Mouse (Mus musculus): ENCODE measurements around the gene Abca7. TPM values are rescaled to one million over a fixed set of nuclear protein-coding genes. Genes with fewer than 3 reads are reported as not detected.
A peak's percentile ranks its signal among the peaks of the same experiment; 100 is the strongest.

Abca7 gene
- polyA plus RNA-seq, 1 experiment, result 13.0 TPM

DNA sequence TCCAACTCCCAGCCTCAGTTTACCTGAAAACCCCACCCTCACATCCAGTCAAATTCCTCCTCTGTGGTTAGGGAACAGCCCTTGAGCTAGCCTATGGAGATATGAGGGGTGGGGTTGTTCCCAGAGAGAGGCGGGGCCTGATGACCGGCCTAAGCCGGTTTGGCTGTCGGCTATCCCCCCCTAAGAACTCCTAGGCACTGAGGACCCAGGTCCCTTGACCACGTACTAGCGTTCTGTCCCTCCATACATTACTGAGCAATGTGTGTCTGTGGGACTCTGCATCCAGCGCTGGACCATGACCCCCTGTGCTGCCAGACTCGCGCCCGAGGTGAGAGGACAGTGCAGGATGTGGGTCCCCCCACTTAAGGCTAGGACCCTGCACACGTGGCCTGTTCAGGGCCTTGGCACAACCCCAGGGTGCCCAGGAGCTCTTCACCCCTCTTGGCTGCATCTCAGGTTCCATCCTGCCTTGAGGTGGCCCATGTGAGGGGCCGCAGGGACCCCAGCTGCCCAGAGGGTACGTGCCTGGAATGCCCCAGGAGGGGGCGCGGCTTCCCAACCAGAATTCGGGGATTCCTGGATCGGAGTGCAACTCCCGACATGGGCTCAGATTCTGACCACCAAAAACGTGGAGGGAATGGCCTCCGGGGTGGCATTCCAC is 23.3 kb downstream of the Abca7 start:
- no peak for DNase-seq (ENCODE audit: extremely low spot score in 1 of 2, low spot score in 1 of 2)

DNA sequence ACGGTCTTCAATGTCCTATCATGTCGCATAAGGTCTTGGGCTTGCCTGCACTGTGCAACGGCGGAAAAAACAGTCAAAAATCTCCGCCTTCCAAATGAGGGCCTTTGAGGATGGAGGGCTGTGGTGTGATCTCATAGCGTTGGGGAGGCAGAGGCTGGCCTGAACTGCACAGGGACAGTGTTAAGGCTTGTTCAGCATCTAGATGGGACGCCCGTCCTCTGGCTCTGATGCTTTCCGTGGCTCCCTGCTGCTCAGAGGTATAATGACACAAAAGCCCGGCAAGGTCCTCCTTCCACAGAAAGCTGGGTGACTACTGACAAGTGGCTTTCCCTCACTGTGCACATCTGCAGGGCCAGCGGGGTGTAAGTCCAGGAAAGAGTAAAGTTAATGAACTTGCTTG is 23.9 kb downstream of the Abca7 start:
- DNase-seq (ENCODE audit: extremely low spot score in 1 of 2, low spot score in 1 of 2), result no peak

- no peak for DNase-seq (ENCODE audit: extremely low spot score in 1 of 2, low spot score in 1 of 2)
Observed at GRCm38 (mm10) chr10:80020603-80021319, 24.5 kb downstream of the Abca7 start.

DNA sequence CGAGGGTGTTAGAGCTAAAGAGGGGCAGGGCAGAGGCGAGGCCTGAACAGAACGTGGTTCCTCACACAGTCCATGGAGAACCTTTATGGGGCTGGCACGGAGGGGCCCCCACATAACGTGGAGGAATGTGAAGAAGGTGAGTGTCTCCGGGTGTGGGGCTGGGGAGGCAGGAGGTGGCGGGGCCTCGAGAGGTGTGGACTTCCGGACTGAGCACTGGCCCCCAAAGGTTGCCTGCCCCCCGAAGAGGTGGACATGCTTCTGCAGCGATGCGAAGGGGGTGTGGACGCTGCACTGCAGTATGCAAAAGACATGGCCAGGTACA is 25.0 kb downstream of the Abca7 start:
- DNase-seq (ENCODE audit: extremely low spot score in 1 of 2, low spot score in 1 of 2), result no peak

- DNase-seq (ENCODE audit: extremely low spot score in 1 of 2, low spot score in 1 of 2), result no peak
Observed at GRCm38 (mm10) chr10:80022164-80022563, 25.9 kb downstream of the Abca7 start.

- DNase-seq (ENCODE audit: extremely low spot score in 1 of 2, low spot score in 1 of 2), result no peak
Observed at GRCm38 (mm10) chr10:80022806-80023205, 26.5 kb downstream of the Abca7 start.

GRCm38 (mm10) chr10:80023758-80024157 is 27.5 kb downstream of the Abca7 start:
- no peak for DNase-seq (ENCODE audit: extremely low spot score in 1 of 2, low spot score in 1 of 2)

DNA sequence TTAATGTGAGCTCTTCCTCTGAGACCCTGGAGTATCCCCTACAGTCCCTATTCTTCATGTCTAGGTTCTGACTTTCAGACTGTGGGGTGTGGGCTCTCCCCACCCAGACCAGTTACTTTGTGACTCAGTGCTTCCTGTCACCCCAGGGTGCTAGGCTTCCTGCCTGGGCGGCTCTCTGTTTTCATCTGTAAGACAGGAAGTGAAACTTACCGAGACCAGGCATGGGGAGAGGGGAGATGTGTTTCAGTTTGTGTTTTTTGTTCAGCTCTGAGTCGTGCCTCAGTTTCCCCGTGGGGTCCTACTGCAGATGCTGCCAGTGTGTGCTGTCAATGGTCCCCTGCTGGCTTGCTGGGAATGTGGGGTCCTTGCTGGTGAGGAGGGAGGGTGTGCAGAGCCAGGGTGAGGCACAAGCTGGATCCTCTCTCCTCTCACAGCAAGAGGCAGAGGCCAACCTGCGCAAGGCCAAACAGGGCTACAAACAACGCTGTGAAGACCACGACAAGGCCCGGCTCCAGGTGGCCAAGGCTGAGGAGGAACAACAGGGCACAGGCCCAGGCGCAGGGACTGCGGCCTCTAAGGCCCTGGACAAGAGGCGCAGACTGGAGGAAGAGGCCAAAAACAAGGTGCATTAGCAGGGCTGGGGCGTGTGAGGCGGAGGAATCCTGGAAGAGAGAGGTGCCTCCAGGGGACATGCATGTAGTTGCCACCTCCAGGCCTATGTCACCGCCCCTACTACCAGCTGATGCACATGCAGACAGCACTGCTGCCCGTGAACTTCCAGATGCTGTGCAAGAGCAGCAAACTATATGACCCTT is 28.1 kb downstream of the Abca7 start:
- no peak for DNase-seq (ENCODE audit: extremely low spot score in 1 of 2, low spot score in 1 of 2)

DNA sequence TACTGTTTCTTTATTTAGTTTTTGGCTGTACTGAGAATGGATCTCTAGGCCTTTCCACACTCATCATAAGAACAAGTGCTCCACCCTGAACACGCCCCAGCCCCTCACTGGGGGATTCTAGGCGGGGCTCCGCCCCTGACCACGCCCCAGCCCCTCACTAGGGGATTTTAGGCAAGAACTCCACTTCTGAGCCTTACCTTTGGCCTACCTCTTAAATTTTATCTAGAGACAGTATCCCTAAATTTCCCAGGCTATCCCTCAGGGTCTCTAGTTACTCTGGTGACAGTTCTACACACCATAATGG is 28.7 kb downstream of the Abca7 start:
- DNase-seq (ENCODE audit: extremely low spot score in 1 of 2, low spot score in 1 of 2), result no peak

DNA sequence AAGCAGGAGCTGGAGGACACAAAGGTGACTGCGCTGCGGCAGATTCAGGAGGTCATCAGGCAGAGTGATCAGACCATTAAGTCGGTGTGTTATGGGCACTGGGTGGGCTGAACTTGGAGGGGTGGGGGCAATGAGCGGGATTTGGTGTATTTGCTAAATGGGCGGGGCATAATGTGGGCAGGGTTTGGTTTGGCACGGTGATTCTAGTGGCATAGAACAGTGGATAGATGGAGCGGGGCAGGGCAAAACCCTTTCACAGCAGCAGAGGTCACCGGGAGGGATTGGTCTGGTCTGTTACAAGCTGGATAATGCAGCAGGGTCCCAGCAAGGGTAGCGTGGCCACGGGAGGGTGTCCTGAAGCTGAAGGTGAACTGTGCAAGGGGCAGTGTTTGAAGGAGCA is 29.2 kb downstream of the Abca7 start:
- no peak for DNase-seq (ENCODE audit: extremely low spot score in 1 of 2, low spot score in 1 of 2)

DNA sequence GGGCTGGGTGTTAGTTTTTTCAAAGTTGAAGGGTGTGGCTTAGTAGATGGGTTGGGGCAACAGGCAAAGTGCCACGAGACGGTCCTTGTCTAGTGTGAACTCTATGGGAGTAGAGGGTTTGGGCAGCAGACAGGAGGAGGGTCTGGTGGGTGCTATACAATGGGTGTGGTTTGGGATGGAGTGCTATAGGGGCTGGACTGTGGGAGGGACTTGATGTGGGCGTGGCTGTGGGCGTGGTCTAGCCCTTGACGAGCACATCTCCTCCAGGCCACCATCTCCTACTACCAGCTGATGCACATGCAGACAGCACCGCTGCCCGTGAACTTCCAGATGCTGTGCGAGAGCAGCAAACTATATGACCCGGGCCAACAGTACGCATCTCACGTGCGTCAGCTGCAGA is 29.6 kb downstream of the Abca7 start:
- no peak for DNase-seq (ENCODE audit: extremely low spot score in 1 of 2, low spot score in 1 of 2)

DNA sequence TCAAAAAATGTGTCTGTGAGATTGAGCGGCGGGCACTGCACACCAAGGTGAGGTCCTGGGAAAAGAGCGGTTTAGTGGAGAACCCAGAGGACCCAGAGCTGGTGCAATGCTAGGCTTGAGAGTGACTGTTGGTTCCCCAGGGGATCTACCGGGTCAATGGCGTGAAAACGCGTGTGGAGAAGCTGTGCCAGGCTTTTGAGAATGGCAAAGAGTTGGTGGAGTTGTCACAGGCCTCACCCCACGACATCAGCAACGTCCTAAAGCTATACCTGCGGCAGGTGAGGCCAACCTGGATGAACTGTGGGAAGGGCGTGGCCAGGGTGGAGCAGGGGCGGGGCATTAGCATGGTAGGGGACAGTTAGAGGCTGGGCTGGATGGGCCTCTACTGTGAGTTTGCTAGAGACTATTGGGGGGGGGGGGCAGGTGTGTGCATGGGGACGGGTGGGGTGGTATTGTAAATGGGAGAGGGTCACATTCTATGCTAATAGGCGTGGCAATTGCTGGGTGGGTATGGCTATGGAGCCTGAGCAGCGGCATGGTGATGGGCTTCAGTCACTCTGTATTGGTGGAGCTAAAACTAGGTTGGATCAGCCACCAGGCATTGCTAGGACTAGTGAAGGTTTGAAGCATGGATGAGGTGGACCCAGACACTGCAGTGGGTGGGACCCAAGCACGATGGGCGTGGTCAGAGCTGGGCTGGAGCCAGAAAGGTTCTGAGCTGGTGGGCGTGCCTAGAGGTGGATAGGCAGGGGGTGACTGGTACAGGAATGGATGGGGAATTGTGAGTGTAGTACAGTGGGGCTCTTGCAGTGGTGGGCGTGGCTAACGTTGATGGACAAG is 31.6 kb downstream of the Abca7 start:
- no peak for DNase-seq (ENCODE audit: extremely low spot score in 1 of 2, low spot score in 1 of 2)

DNA sequence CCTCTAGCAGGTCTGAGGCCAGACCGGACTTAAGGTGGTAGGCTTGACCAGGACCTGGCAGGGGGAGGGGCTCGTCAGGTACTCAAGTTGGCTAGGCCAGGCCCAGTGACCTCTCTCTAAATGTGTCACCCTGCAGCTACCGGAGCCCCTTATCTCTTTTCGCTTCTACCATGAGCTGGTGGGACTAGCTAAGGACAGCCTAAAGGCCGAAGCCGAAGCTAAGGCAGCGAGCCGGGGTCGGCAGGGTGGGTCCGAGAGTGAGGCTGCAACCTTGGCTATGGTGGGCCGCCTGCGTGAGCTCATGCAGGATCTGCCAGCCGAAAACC is 32.2 kb downstream of the Abca7 start:
- no peak for DNase-seq (ENCODE audit: extremely low spot score in 1 of 2, low spot score in 1 of 2)

DNA sequence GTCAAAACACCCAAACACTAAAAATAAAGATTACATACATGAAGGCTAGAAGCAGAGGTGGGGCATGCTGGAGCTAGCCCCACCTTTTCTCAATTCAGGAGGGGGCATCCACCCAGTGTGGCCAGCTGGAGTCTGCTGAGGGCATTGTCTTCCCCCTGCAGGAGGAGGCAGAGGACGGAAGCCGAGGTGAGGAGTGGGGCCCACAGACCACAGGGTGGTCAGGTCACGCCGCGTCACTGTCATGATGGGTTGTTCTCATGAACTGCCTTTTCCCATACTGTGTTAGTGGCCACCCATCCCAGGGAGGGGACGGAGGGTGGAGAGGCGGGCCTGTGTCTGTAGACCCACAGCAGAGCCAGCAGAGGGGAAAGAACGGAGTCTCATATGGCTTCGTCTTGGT is 33.9 kb downstream of the Abca7 start:
- DNase-seq (ENCODE audit: extremely low spot score in 1 of 2, low spot score in 1 of 2), result no peak

DNA sequence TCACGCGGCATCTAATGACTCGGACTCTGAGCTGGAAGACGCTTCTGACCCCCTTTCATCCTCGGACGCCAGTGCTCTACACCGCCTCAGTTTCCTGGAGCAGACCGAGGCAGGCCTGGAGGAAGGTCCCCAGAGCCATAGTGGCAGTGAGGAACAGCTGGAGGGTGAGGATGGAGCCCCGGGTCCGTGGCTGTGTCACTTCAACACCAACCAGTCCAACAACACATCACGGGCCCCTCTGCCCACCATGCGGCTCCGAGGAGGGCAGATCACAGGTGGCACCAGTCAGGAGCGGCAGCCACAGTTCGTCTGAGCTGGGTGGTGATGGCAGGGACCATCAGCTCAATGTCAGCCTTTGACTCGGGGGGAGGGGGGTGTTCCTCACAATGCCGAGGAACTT is 34.4 kb downstream of the Abca7 start:
- DNase-seq (ENCODE audit: extremely low spot score in 1 of 2, low spot score in 1 of 2), result no peak

- DNase-seq (ENCODE audit: extremely low spot score in 1 of 2, low spot score in 1 of 2), result no peak
Observed at GRCm38 (mm10) chr10:80032799-80033480, 36.6 kb downstream of the Abca7 start.

GRCm38 (mm10) chr10:80033511-80034391 is 37.5 kb downstream of the Abca7 start:
- DNase-seq (ENCODE audit: extremely low spot score in 1 of 2, low spot score in 1 of 2), result peak in 1 of 2 experiments; percentile 50

DNA sequence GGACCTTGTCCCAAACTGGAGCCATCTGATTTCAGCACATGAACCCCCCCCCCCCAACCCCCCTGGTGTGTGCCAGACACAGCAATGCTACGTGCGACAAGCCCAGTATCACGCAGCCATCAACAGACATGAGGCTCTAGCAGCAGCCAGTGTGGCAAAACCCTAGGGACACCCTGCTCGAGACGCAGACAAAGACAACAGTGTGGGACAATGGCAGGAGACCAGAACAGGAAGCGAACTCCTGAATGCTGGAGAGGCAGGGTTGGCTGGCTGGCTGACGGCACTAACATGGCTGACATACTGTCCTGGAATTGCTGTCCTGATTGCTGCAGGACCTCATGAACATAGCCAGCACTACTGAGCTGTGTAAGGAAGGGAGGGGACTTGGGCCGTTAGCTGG is 38.9 kb downstream of the Abca7 start:
- no peak for DNase-seq (ENCODE audit: extremely low spot score in 1 of 2, low spot score in 1 of 2)

DNA sequence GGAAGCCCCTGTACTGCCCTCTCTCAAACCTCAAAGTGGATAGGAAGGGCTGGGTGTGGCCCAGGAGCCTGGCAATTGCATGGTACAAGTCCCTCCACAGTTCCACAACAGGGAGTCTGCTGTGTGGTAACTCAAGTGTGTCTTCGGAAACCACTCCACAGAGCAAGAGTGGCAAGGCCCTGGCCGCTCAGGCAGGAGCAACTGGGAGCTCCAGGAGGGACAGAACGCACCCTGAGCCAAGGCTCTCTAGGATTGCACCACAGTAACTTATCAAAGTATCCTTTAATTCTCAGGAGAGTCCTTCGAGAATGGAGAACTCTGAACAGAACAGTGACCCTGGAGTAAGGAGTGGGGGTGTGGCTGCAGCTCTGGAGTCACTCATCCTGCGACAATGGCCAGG is 39.4 kb downstream of the Abca7 start:
- DNase-seq (ENCODE audit: extremely low spot score in 1 of 2, low spot score in 1 of 2), result no peak

- no peak for DNase-seq (ENCODE audit: extremely low spot score in 1 of 2, low spot score in 1 of 2)
Observed at GRCm38 (mm10) chr10:80036832-80037231, 40.5 kb downstream of the Abca7 start.

All from frontal cortex, adult 2 months (tissue).